Mouse (Mus musculus): ENCODE data around the gene Krtap28-13. TPM values are rescaled to one million over a fixed set of nuclear protein-coding genes. Genes with fewer than 3 reads are reported as not detected.

The Krtap28-13 gene
- polyA plus RNA-seq, 1 experiment from 2014 or later, result not detected

DNA sequence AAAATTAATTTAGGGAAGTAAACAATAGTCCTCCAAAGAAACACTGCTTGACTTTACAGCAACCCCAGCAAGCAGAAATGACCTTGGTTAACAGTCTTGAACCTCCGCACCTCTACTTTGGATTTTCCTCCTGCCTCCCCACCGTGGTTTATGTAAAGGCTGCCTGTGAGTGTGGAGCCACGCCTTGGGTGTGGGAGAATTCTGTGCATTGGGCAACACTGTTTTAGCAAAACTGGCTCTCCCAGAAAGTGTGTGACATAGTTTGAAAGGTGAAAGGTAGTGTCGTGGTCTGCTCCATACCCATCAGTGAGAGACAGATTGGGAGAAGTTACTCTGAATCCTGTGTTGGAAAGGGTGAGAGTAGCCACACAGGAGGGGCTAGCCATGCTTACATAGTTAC lies 21.6 kb upstream of the Krtap28-13 start:
- Histone ChIP-seq H3K27me3 (ENCODE audit: control insufficient read depth, insufficient read depth, low read depth, low read length) (no peaks in the 10 kb centered on the region), H3K36me3 (ENCODE audit: control insufficient read depth, insufficient read depth, low read length) (no peaks in the 10 kb centered on the region), H3K4me3 (ENCODE audit: low read depth, low read length) (no peak overlapping the region), H3K4me2 (ENCODE audit: low read length) (no peak overlapping the region), H3K4me1 (ENCODE audit: control insufficient read depth, insufficient read depth, low read length) (peaks cover 5% of the 10 kb centered on the region), H3K9ac (ENCODE audit: low read depth, low read length) (no peak overlapping the region), H3K9me3 (replicated peaks; ENCODE audit: control insufficient read depth, low read length, poor library complexity, severe bottlenecking) (no peaks in the 10 kb centered on the region), H3K27ac (ENCODE audit: low read length) (no peak overlapping the region)
- 83% methylated on average over 4 of the region's 4 CpGs for WGBS
- no peak for ATAC-seq

DNA sequence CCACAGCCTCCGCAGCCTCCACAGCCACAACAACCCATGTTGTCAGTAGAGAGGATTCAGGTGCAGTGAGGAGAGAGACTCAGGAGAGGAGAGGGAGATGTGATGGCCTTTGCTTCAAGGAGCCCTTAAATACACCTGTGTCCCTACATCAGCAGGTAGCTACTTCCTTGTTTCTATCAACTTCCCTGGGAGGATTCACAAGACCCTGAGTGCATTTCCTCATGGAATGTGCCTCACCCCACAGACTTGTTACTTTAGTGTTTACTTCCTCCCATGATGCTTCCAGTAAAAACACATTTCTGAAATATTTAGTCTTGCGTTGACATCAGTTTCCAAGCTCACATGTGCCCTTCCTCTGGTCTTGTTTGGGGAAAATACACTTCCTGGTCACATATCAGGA lies 18.4 kb upstream of the Krtap28-13 start, which contains the start of gene Krtap28-10:
Krtap28-10 (minus strand) TSS at position 101 of the 400 bp plus-strand sequence.
- 98% methylated on average over 2 of the region's 2 CpGs for WGBS
- no peak within 1 kb of the TSS for H3K4me2 ChIP-seq (ENCODE audit: low read length)
- H3K36me3 ChIP-seq (ENCODE audit: control insufficient read depth, insufficient read depth, low read length), result no peaks in the 10 kb centered on the region
- no peak within 1 kb of the TSS for H3K9ac ChIP-seq (ENCODE audit: low read depth, low read length)
- no peaks in the 10 kb centered on the region for H3K27me3 ChIP-seq (ENCODE audit: control insufficient read depth, insufficient read depth, low read depth, low read length)
- no peaks in the 10 kb centered on the region for H3K9me3 ChIP-seq (replicated peaks; ENCODE audit: control insufficient read depth, low read length, poor library complexity, severe bottlenecking)
- H3K4me3 ChIP-seq (ENCODE audit: low read depth, low read length), result no peak within 1 kb of the TSS
- ATAC-seq, result no peak
- no peak within 1 kb of the TSS for H3K27ac ChIP-seq (ENCODE audit: low read length)
- H3K4me1 ChIP-seq (ENCODE audit: control insufficient read depth, insufficient read depth, low read length), result peaks cover 5% of the 10 kb centered on the region

DNA sequence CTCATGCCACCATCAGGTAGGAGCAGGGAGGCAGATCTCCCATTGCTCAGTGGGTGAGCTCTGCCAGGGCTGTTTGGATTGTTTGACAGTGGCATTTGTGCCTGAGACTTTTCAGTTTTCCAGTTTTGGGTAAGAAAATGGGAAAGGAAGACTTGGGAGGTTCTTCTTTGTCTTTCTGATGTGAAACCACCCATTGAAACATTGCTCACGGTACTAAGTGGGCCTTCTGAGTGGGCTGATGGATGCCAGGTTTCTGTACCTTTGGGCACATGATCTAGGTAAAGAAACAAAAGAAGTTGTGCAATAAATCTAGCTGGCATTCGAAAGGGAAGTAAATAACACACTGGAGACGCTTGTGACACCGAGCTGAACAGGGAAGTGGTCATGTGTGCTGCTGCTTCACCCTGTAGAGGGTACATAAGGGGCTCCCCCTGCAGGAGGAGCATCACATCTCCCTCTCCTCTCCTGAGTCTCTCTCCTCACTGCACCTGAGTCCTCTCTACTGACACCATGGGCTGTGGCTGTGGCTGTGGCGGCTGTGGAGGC lies 15.8 kb upstream of the Krtap28-13 start, which contains the start of gene Gm47969:
Gm47969 (plus strand) TSS at position 51 of the 546 bp plus-strand sequence.
- Histone ChIP-seq H3K9me3 (replicated peaks; ENCODE audit: control insufficient read depth, low read length, poor library complexity, severe bottlenecking) (no peaks in the 10 kb centered on the region), H3K4me1 (ENCODE audit: control insufficient read depth, insufficient read depth, low read length) (no peaks in the 10 kb centered on the region), H3K36me3 (ENCODE audit: control insufficient read depth, insufficient read depth, low read length) (no peaks in the 10 kb centered on the region), H3K4me3 (ENCODE audit: low read depth, low read length) (no peak within 1 kb of the TSS), H3K27ac (ENCODE audit: low read length) (no peak within 1 kb of the TSS), H3K27me3 (ENCODE audit: control insufficient read depth, insufficient read depth, low read depth, low read length) (no peaks in the 10 kb centered on the region), H3K9ac (ENCODE audit: low read depth, low read length) (no peak within 1 kb of the TSS), H3K4me2 (ENCODE audit: low read length) (no peak within 1 kb of the TSS)
- ATAC-seq, result no peak
- WGBS, result 86% methylated on average over 5 of the region's 5 CpGs

GRCm38 (mm10) chr1:83058481-83058880 lies 2.2 kb upstream of the Krtap28-13 start:
- H3K27ac ChIP-seq (ENCODE audit: low read length), result no peak overlapping the region
- no peak for ATAC-seq
- no peaks in the 10 kb centered on the region for H3K9me3 ChIP-seq (replicated peaks; ENCODE audit: control insufficient read depth, low read length, poor library complexity, severe bottlenecking)
- no peaks in the 10 kb centered on the region for H3K4me1 ChIP-seq (ENCODE audit: control insufficient read depth, insufficient read depth, low read length)
- no peaks in the 10 kb centered on the region for H3K36me3 ChIP-seq (ENCODE audit: control insufficient read depth, insufficient read depth, low read length)
- 41% methylated on average over 1 of the region's 1 CpGs for WGBS
- no peaks in the 10 kb centered on the region for H3K27me3 ChIP-seq (ENCODE audit: control insufficient read depth, insufficient read depth, low read depth, low read length)
- H3K4me2 ChIP-seq (ENCODE audit: low read length), result no peak overlapping the region
- H3K4me3 ChIP-seq (ENCODE audit: low read depth, low read length), result no peak overlapping the region
- H3K9ac ChIP-seq (ENCODE audit: low read depth, low read length), result no peak overlapping the region

DNA sequence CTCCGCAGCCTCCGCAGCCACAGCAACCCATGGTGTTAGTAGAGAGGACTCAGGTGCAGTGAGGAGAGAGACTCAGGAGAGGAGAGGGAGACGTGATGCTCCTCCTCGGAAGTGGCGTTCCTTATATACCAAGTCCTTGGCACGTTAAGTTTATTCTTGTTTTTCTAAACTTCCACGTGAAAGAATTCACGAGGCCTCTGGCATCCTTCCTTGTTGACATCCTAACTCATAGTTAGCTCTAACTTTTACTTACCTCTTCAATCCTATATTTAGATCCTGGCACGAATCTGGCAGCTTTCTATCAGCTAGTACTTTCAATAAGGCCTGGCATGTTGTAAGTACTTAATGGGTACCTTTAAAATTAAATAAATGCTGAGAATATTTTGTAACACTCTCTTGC lies 1.5 kb upstream of the Krtap28-13 start, which contains the start of gene A030005K14Rik:
A030005K14Rik (minus strand) TSS at position 101 of the 400 bp plus-strand sequence.
- Histone ChIP-seq H3K9ac (ENCODE audit: low read depth, low read length) (no peak within 1 kb of the TSS), H3K27ac (ENCODE audit: low read length) (no peak within 1 kb of the TSS), H3K9me3 (replicated peaks; ENCODE audit: control insufficient read depth, low read length, poor library complexity, severe bottlenecking) (no peaks in the 10 kb centered on the region), H3K4me3 (ENCODE audit: low read depth, low read length) (no peak within 1 kb of the TSS), H3K27me3 (ENCODE audit: control insufficient read depth, insufficient read depth, low read depth, low read length) (no peaks in the 10 kb centered on the region), H3K4me1 (ENCODE audit: control insufficient read depth, insufficient read depth, low read length) (no peaks in the 10 kb centered on the region), H3K4me2 (ENCODE audit: low read length) (no peak within 1 kb of the TSS), H3K36me3 (ENCODE audit: control insufficient read depth, insufficient read depth, low read length) (no peaks in the 10 kb centered on the region)
- no peak for ATAC-seq
- 89% methylated on average over 9 of the region's 9 CpGs for WGBS

DNA sequence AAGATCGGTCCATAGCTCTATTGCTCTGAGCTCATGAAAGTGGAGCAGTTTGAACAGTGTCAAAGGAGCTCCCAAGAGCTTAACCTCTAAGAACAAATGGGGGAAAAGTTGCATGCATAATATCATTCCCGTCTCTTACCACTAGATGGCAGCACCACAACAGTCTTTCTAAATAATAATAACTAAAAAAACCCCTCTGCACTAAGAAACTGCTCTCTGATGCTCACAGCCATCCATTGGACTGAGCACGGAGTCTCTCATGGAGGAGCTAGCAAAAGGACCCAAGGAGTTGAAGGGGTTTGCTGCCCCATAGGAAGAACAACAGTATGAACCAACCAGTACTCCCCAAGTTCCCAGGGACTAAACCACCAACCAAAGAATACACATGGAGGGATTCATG lies 4.1 kb downstream of the Krtap28-13 start:
- H3K4me2 ChIP-seq (ENCODE audit: low read length), result no peak overlapping the region
- no peaks in the 10 kb centered on the region for H3K36me3 ChIP-seq (ENCODE audit: control insufficient read depth, insufficient read depth, low read length)
- H3K9ac ChIP-seq (ENCODE audit: low read depth, low read length), result no peak overlapping the region
- H3K27me3 ChIP-seq (ENCODE audit: control insufficient read depth, insufficient read depth, low read depth, low read length), result no peaks in the 10 kb centered on the region
- ATAC-seq, result no peak
- H3K4me3 ChIP-seq (ENCODE audit: low read depth, low read length), result no peak overlapping the region
- H3K9me3 ChIP-seq (replicated peaks; ENCODE audit: control insufficient read depth, low read length, poor library complexity, severe bottlenecking), result 0 out of 2 replicates have a peak, but pooled peaks cover 2% of the 10 kb centered on the region
- no peak overlapping the region for H3K27ac ChIP-seq (ENCODE audit: low read length)
- 28% methylated on average over 3 of the region's 3 CpGs for WGBS
- H3K4me1 ChIP-seq (ENCODE audit: control insufficient read depth, insufficient read depth, low read length), result no peaks in the 10 kb centered on the region

- no peaks in the 10 kb centered on the region for H3K27me3 ChIP-seq (ENCODE audit: control insufficient read depth, insufficient read depth, low read depth, low read length)
- 91% methylated on average over 4 of the region's 4 CpGs for WGBS
- no peak overlapping the region for H3K4me3 ChIP-seq (ENCODE audit: low read depth, low read length)
- 0 out of 2 replicates have a peak, but pooled peaks cover 2% of the 10 kb centered on the region for H3K9me3 ChIP-seq (replicated peaks; ENCODE audit: control insufficient read depth, low read length, poor library complexity, severe bottlenecking)
- no peak overlapping the region for H3K9ac ChIP-seq (ENCODE audit: low read depth, low read length)
- no peaks in the 10 kb centered on the region for H3K36me3 ChIP-seq (ENCODE audit: control insufficient read depth, insufficient read depth, low read length)
- no peaks in the 10 kb centered on the region for H3K4me1 ChIP-seq (ENCODE audit: control insufficient read depth, insufficient read depth, low read length)
- H3K4me2 ChIP-seq (ENCODE audit: low read length), result no peak overlapping the region
- no peak overlapping the region for H3K27ac ChIP-seq (ENCODE audit: low read length)
- ATAC-seq, result no peak
These were observed 5.8 kb downstream of the Krtap28-13 start for GRCm38 (mm10) chr1:83066577-83066976.

- Histone ChIP-seq H3K27me3 (ENCODE audit: control insufficient read depth, insufficient read depth, low read depth, low read length) (no peaks in the 10 kb centered on the region), H3K27ac (ENCODE audit: low read length) (no peak overlapping the region), H3K4me1 (ENCODE audit: control insufficient read depth, insufficient read depth, low read length) (no peaks in the 10 kb centered on the region), H3K36me3 (ENCODE audit: control insufficient read depth, insufficient read depth, low read length) (no peaks in the 10 kb centered on the region), H3K9me3 (replicated peaks; ENCODE audit: control insufficient read depth, low read length, poor library complexity, severe bottlenecking) (0 out of 2 replicates have a peak, but pooled peaks cover 2% of the 10 kb centered on the region), H3K4me2 (ENCODE audit: low read length) (no peak overlapping the region), H3K4me3 (ENCODE audit: low read depth, low read length) (no peak overlapping the region), H3K9ac (ENCODE audit: low read depth, low read length) (no peak overlapping the region)
- ATAC-seq, result no peak
- 89% methylated on average over 10 of the region's 10 CpGs for WGBS
These were observed 6.5 kb downstream of the Krtap28-13 start for GRCm38 (mm10) chr1:83067205-83067604.

DNA sequence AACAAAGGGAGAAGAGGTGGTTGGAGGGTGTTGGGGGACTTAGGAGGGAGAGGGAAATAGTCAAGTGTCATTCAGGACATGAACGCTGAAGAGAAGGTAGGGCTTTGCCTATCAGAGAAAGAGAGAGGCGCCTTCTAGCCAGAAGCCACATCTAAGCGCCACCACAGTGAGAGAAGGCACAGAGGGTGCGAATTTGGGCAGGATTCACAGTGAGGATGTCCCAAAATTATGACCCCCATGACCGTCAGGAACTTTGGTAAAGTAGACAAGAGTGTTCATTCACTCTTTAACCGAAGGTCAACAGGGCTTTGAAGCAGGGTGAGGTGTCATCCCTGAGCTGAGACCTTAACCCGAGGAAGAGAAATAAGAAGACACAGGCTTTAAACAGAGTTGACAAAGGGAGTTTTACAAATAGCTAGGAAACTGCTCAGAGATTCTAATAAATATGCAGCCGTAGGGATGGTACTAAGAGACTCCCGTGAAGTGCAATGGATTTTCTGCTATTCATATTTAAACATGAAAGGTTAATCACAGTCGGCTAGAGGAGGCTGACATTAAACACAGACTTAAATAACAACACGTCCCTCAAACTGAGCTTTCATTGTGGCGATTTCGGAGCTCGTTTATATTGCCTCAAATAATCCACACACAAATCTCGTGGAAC lies 14.9 kb downstream of the Krtap28-13 start:
- H3K4me2 ChIP-seq (ENCODE audit: low read length), result peak overlapping the region; percentile 43
- WGBS, result 32% methylated on average over 15 of the region's 15 CpGs
- no peak overlapping the region; the same call in 1 of the 2 replicates for H3K27ac ChIP-seq (ENCODE audit: low read length)
- H3K4me3 ChIP-seq (ENCODE audit: low read depth, low read length), result peak overlapping the region; percentile 24
- H3K9ac ChIP-seq (ENCODE audit: low read depth, low read length), result peak overlapping the region; percentile 18; the same call in 1 of the 2 replicates
- no peaks in the 10 kb centered on the region for H3K9me3 ChIP-seq (replicated peaks; ENCODE audit: control insufficient read depth, low read length, poor library complexity, severe bottlenecking)
- peak; percentile 81 for ATAC-seq
- no peaks in the 10 kb centered on the region for H3K36me3 ChIP-seq (ENCODE audit: control insufficient read depth, insufficient read depth, low read length)
- no peaks in the 10 kb centered on the region for H3K27me3 ChIP-seq (ENCODE audit: control insufficient read depth, insufficient read depth, low read depth, low read length)
- H3K4me1 ChIP-seq (ENCODE audit: control insufficient read depth, insufficient read depth, low read length), result no peaks in the 10 kb centered on the region

Measured in midbrain, embryonic 16.5 days (tissue).